Mouse (Mus musculus): ENCODE results near the gene Wipf1. TPM values are rescaled to one million over a fixed set of nuclear protein-coding genes. Genes with fewer than 3 reads are reported as not detected.

Gene Wipf1
- polyA plus RNA-seq, 1 experiment from 2014 or later, result 8.0 TPM

- Histone ChIP-seq H3K9ac (ENCODE audit: low read depth, low read length) (no peak overlapping the region), H3K9me3 (replicated peaks; ENCODE audit: low read length) (no peaks in the 10 kb centered on the region), H3K4me1 (replicated peaks; ENCODE audit: insufficient read depth, low read length) (no peaks in the 10 kb centered on the region), H3K4me3 (replicated peaks; ENCODE audit: low read depth, low read length) (no peak overlapping the region), H3K27me3 (ENCODE audit: insufficient read depth, low read length) (no peaks in the 10 kb centered on the region), H3K36me3 (ENCODE audit: insufficient read depth, low read length) (no peaks in the 10 kb centered on the region), H3K27ac (no peak overlapping the region), H3K4me2 (ENCODE audit: low read length) (no peak overlapping the region)
- no peak for ATAC-seq (replicated peaks; ENCODE audit: low FRiP score, low read depth)
- no peak for TF ChIP-seq CTCF (IDR thresholded peaks at IDR 0.05; ENCODE audit: low read depth)
- no peak for DNase-seq (ENCODE audit: low spot score)
- 92% methylated on average over 6 of the region's 6 CpGs for WGBS
Observed at GRCm38 (mm10) chr2:73456886-73457285, 72.6 kb downstream of the Wipf1 start.

DNA sequence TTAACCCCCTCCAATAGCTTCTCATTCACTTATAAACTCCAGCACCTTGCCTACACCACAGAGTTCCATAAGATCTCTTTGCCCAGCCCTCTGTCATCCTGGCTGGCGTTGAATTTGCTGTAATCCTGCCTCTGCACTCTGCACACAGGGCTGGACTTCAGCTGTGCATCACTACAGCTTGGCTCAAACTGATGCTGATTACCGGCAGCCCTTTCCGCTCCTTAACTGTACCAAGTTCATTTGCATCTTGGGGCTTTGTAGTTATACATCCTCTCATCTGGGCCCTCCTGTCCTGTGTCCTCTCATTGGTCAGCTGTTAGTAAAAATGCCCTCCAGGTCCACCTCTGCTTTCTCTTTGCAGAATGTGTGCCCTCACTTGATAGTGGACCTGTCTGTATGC lies 73.4 kb downstream of the Wipf1 start:
- no peak overlapping the region for H3K4me2 ChIP-seq (ENCODE audit: low read length)
- ATAC-seq (replicated peaks; ENCODE audit: low FRiP score, low read depth) (no peak), DNase-seq (ENCODE audit: low spot score) (no peak)
- no peak overlapping the region for H3K27ac ChIP-seq
- no peaks in the 10 kb centered on the region for H3K9me3 ChIP-seq (replicated peaks; ENCODE audit: low read length)
- no peaks in the 10 kb centered on the region for H3K4me1 ChIP-seq (replicated peaks; ENCODE audit: insufficient read depth, low read length)
- TF ChIP-seq CTCF (IDR thresholded peaks at IDR 0.05; ENCODE audit: low read depth), result no peak
- WGBS, result 80% methylated on average over 3 of the region's 3 CpGs
- H3K9ac ChIP-seq (ENCODE audit: low read depth, low read length), result no peak overlapping the region
- H3K36me3 ChIP-seq (ENCODE audit: insufficient read depth, low read length), result no peaks in the 10 kb centered on the region
- no peak overlapping the region for H3K4me3 ChIP-seq (replicated peaks; ENCODE audit: low read depth, low read length)
- H3K27me3 ChIP-seq (ENCODE audit: insufficient read depth, low read length), result no peaks in the 10 kb centered on the region

GRCm38 (mm10) chr2:73455541-73455940 lies 74.0 kb downstream of the Wipf1 start:
- no peak for ATAC-seq (replicated peaks; ENCODE audit: low FRiP score, low read depth)
- Histone ChIP-seq H3K9ac (ENCODE audit: low read depth, low read length) (no peak overlapping the region), H3K9me3 (replicated peaks; ENCODE audit: low read length) (no peaks in the 10 kb centered on the region)

GRCm38 (mm10) chr2:73454682-73455081 lies 74.9 kb downstream of the Wipf1 start:
- WGBS, result 92% methylated on average over 13 of the region's 13 CpGs
- no peaks in the 10 kb centered on the region for H3K36me3 ChIP-seq (ENCODE audit: insufficient read depth, low read length)
- no peak overlapping the region for H3K4me3 ChIP-seq (replicated peaks; ENCODE audit: low read depth, low read length)
- no peak overlapping the region for H3K4me2 ChIP-seq (ENCODE audit: low read length)
- DNase-seq (ENCODE audit: low spot score) (no peak), ATAC-seq (replicated peaks; ENCODE audit: low FRiP score, low read depth) (no peak)
- H3K9me3 ChIP-seq (replicated peaks; ENCODE audit: low read length), result no peaks in the 10 kb centered on the region
- no peaks in the 10 kb centered on the region for H3K27me3 ChIP-seq (ENCODE audit: insufficient read depth, low read length)
- no peak for TF ChIP-seq CTCF (IDR thresholded peaks at IDR 0.05; ENCODE audit: low read depth)
- no peak overlapping the region for H3K9ac ChIP-seq (ENCODE audit: low read depth, low read length)
- no peak overlapping the region for H3K27ac ChIP-seq
- H3K4me1 ChIP-seq (replicated peaks; ENCODE audit: insufficient read depth, low read length), result no peaks in the 10 kb centered on the region

More at GRCm38 (mm10) chr2:73455541-73455940, 74.0 kb downstream of the Wipf1 start:
- Histone ChIP-seq H3K4me1 (replicated peaks; ENCODE audit: insufficient read depth, low read length) (no peaks in the 10 kb centered on the region), H3K4me2 (ENCODE audit: low read length) (no peak overlapping the region), H3K36me3 (ENCODE audit: insufficient read depth, low read length) (no peaks in the 10 kb centered on the region), H3K27ac (no peak overlapping the region), H3K27me3 (ENCODE audit: insufficient read depth, low read length) (no peaks in the 10 kb centered on the region), H3K4me3 (replicated peaks; ENCODE audit: low read depth, low read length) (no peak overlapping the region)
- TF ChIP-seq CTCF (IDR thresholded peaks at IDR 0.05; ENCODE audit: low read depth), result no peak
- no peak for DNase-seq (ENCODE audit: low spot score)
- 89% methylated on average over 4 of the region's 4 CpGs for WGBS

DNA sequence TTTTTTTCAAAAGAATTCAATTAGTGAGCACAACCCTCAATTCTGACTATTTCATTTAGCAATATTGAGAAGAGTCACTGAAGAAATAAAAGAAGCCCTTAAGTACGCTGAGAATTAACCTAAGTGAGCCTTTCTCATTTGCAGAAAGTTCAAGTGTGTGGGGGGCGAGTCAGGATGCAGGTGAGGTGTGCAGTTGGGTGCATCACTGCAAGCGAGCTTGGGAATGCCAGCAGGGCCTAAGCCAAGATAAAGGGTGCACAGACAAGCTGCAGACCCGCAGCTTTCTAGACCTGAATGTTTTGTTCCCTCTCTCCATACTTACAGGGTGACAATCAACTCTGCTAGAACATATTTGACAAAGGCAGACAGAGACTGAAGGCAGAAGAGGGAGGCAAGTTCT lies 75.3 kb downstream of the Wipf1 start:
- no peaks in the 10 kb centered on the region for H3K36me3 ChIP-seq (ENCODE audit: insufficient read depth, low read length)
- no peak overlapping the region for H3K4me2 ChIP-seq (ENCODE audit: low read length)
- no peaks in the 10 kb centered on the region for H3K27me3 ChIP-seq (ENCODE audit: insufficient read depth, low read length)
- no peaks in the 10 kb centered on the region for H3K4me1 ChIP-seq (replicated peaks; ENCODE audit: insufficient read depth, low read length)
- no peak overlapping the region for H3K4me3 ChIP-seq (replicated peaks; ENCODE audit: low read depth, low read length)
- WGBS, result 79% methylated on average over 4 of the region's 4 CpGs
- no peak for ATAC-seq (replicated peaks; ENCODE audit: low FRiP score, low read depth)
- no peak overlapping the region for H3K27ac ChIP-seq
- DNase-seq (ENCODE audit: low spot score), result no peak
- no peaks in the 10 kb centered on the region for H3K9me3 ChIP-seq (replicated peaks; ENCODE audit: low read length)
- no peak for TF ChIP-seq CTCF (IDR thresholded peaks at IDR 0.05; ENCODE audit: low read depth)
- no peak overlapping the region for H3K9ac ChIP-seq (ENCODE audit: low read depth, low read length)

DNA sequence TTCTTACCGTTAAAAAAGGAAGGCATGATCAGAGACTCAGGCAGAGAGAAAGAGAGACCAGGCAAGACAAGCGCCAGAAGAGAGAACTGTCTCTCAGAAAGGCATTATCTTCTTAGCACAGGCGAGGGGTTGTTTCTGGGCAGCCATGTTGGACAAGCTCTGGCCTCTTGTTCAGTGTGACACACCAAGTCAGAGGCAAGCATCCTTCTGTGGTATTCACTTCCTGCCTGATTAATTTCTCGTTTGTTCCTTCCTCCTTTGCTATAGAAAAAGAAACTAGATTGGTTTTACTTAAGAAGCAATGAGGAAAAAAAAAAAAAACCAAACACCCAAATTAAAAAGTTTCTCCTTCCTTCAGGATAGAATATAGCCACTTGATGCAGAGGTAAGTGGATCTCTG lies 75.8 kb downstream of the Wipf1 start:
- no peaks in the 10 kb centered on the region for H3K36me3 ChIP-seq (ENCODE audit: insufficient read depth, low read length)
- H3K9ac ChIP-seq (ENCODE audit: low read depth, low read length), result no peak overlapping the region
- no peak overlapping the region for H3K27ac ChIP-seq
- H3K27me3 ChIP-seq (ENCODE audit: insufficient read depth, low read length), result no peaks in the 10 kb centered on the region
- 60% methylated on average over 4 of the region's 4 CpGs for WGBS
- no peak overlapping the region for H3K4me2 ChIP-seq (ENCODE audit: low read length)
- ATAC-seq (replicated peaks; ENCODE audit: low FRiP score, low read depth), result no peak
- no peak for DNase-seq (ENCODE audit: low spot score)
- TF ChIP-seq CTCF (IDR thresholded peaks at IDR 0.05; ENCODE audit: low read depth), result no peak
- H3K9me3 ChIP-seq (replicated peaks; ENCODE audit: low read length), result no peaks in the 10 kb centered on the region
- no peaks in the 10 kb centered on the region for H3K4me1 ChIP-seq (replicated peaks; ENCODE audit: insufficient read depth, low read length)
- no peak overlapping the region for H3K4me3 ChIP-seq (replicated peaks; ENCODE audit: low read depth, low read length)

DNA sequence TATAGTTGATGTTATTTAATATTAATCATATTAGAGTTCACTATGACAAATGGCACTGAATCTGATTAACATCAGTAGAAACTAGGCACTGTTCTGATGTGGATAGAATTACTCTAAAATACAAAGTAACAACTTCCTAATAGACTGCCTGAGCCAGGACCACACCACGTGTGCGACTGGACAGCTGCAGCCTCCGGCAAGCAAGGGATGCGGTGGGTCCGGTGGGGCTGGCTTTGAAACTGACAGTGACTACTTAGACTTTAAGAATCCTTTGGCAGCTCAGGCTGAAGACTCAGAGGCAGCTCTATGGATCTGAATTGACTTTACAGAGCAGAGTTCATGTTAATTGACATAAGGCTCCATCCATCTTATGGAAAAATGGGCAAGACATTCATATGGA lies 76.4 kb downstream of the Wipf1 start:
- no peak overlapping the region for H3K4me2 ChIP-seq (ENCODE audit: low read length)
- H3K9me3 ChIP-seq (replicated peaks; ENCODE audit: low read length), result no peaks in the 10 kb centered on the region
- DNase-seq (ENCODE audit: low spot score) (no peak), ATAC-seq (replicated peaks; ENCODE audit: low FRiP score, low read depth) (no peak)
- no peak overlapping the region for H3K9ac ChIP-seq (ENCODE audit: low read depth, low read length)
- H3K4me1 ChIP-seq (replicated peaks; ENCODE audit: insufficient read depth, low read length), result no peaks in the 10 kb centered on the region
- H3K27ac ChIP-seq, result no peak overlapping the region
- 65% methylated on average over 5 of the region's 5 CpGs for whole genome bisulfite sequencing
- no peak overlapping the region for H3K4me3 ChIP-seq (replicated peaks; ENCODE audit: low read depth, low read length)
- H3K27me3 ChIP-seq (ENCODE audit: insufficient read depth, low read length), result no peaks in the 10 kb centered on the region
- no peaks in the 10 kb centered on the region for H3K36me3 ChIP-seq (ENCODE audit: insufficient read depth, low read length)
- no peak for TF ChIP-seq CTCF (IDR thresholded peaks at IDR 0.05; ENCODE audit: low read depth)
